Mouse (Mus musculus): ENCODE measurements around the gene Tctn3. TPM values are rescaled to one million over a fixed set of nuclear protein-coding genes. Genes with fewer than 3 reads are reported as not detected.

The Tctn3 gene
- total RNA-seq (2021): 1 to 10 TPM; 8.6 to 8.8 TPM
- long read RNA-seq, experiment 1, transcript Tctn3-201 (14 exons, 2,743 nt): major isoform, 11 of 15 reads
- long read RNA-seq, experiment 1, partial matches to known transcripts: 0 of 15 reads
- long read RNA-seq, experiment 1, other reads (novel, unspliced or antisense): 1 of 15 reads
- long read RNA-seq, experiment 2, transcript Tctn3-201 (14 exons, 2,743 nt): major isoform, 9 of 12 reads
- long read RNA-seq, experiment 2, partial matches to known transcripts: 1 of 12 reads
- long read RNA-seq, experiment 2, other reads (novel, unspliced or antisense): 0 of 12 reads

GRCm38 (mm10) chr19:40611830-40612506, at the start of gene Tctn3, which contains the start of gene Entpd1:
Gene Tctn3 (minus strand): TSS chr19:40612233.
Gene Entpd1 (plus strand): TSS chr19:40612366.
- DNase-seq: peak; percentile 96 to 98
- intact Hi-C loops (cut with DNase I): loop anchor here (1.0 to 5.0 kb wide), 3 partner anchors 21 to 110 kb away; no protein-coding TSS in a partner anchor

GRCm38 (mm10) chr19:40661108-40661507, 49.1 kb upstream of the Tctn3 start:
- peak in 1 of 2 experiments; percentile 29 for DNase-seq
- intact Hi-C loops (cut with DNase I): loop anchor here (5.0 kb wide), 2 partner anchors 49 to 61 kb away; partner anchors contain the start of genes Entpd1 and Tctn3

GRCm38 (mm10) chr19:40660510-40660909, 48.5 kb upstream of the Tctn3 start:
- intact Hi-C loops (cut with DNase I): loop anchor here (1.0 to 5.0 kb wide), 3 partner anchors 18 to 62 kb away; partner anchors contain the start of genes Entpd1 and Tctn3
- no peak for DNase-seq

GRCm38 (mm10) chr19:40659651-40660478, 47.8 kb upstream of the Tctn3 start:
- intact Hi-C loops (cut with DNase I): loop anchor here (1.0 to 5.0 kb wide), 3 partner anchors 18 to 62 kb away; partner anchors contain the start of genes Entpd1 and Tctn3
- DNase-seq: peak; percentile 25 to 31

GRCm38 (mm10) chr19:40658935-40659334, 46.9 kb upstream of the Tctn3 start:
- DNase-seq: no peak
- intact Hi-C loops (cut with DNase I): no loop called here

- intact Hi-C loops (cut with DNase I): no loop called here
- DNase-seq: no peak
Observed at GRCm38 (mm10) chr19:40658281-40658680, 46.2 kb upstream of the Tctn3 start.

- intact Hi-C loops (cut with DNase I): no loop called here
- no peak for DNase-seq
Observed at GRCm38 (mm10) chr19:40656207-40656606, 44.2 kb upstream of the Tctn3 start.

- no peak for DNase-seq
- intact Hi-C loops (cut with DNase I): no loop called here
Observed at GRCm38 (mm10) chr19:40650090-40650489, 38.1 kb upstream of the Tctn3 start.

GRCm38 (mm10) chr19:40647319-40648158, 35.5 kb upstream of the Tctn3 start:
- peak; percentile 15 to 30 for DNase-seq
- intact Hi-C loops (cut with DNase I): loop anchor here (1.0 kb wide), 1 partner anchor 17 kb away; no protein-coding TSS in a partner anchor

- intact Hi-C loops (cut with DNase I): no loop called here
Observed at GRCm38 (mm10) chr19:40646379-40646778, 34.3 kb upstream of the Tctn3 start.

GRCm38 (mm10) chr19:40643846-40644245, 31.8 kb upstream of the Tctn3 start:
- intact Hi-C loops (cut with DNase I): no loop called here
- DNase-seq: no peak

More at GRCm38 (mm10) chr19:40646379-40646778, 34.3 kb upstream of the Tctn3 start:
- DNase-seq: no peak

- intact Hi-C loops (cut with DNase I): no loop called here
- DNase-seq: no peak
Observed at GRCm38 (mm10) chr19:40640799-40641198, 28.8 kb upstream of the Tctn3 start.

GRCm38 (mm10) chr19:40639729-40640304, 27.8 kb upstream of the Tctn3 start:
- DNase-seq: no peak
- intact Hi-C loops (cut with DNase I): no loop called here

- DNase-seq: no peak
- intact Hi-C loops (cut with DNase I): no loop called here
Observed at GRCm38 (mm10) chr19:40638582-40638981, 26.5 kb upstream of the Tctn3 start.

- no peak for DNase-seq
- intact Hi-C loops (cut with DNase I): no loop called here
Observed at GRCm38 (mm10) chr19:40637601-40638000, 25.6 kb upstream of the Tctn3 start.

- DNase-seq: peak; percentile 25 to 42
- intact Hi-C loops (cut with DNase I): no loop called here
Observed at GRCm38 (mm10) chr19:40637091-40637490, 25.1 kb upstream of the Tctn3 start.

GRCm38 (mm10) chr19:40633144-40633543, 21.1 kb upstream of the Tctn3 start:
- intact Hi-C loops (cut with DNase I): no loop called here
- DNase-seq: no peak

GRCm38 (mm10) chr19:40632668-40633067, 20.6 kb upstream of the Tctn3 start:
- DNase-seq: no peak
- intact Hi-C loops (cut with DNase I): no loop called here

GRCm38 (mm10) chr19:40632193-40632592, 20.2 kb upstream of the Tctn3 start:
- no peak for DNase-seq
- intact Hi-C loops (cut with DNase I): no loop called here
